Mouse (Mus musculus) heart, adult 11 months (tissue): ENCODE results near the gene Cel.

Experiments used
- DNase-seq: peaks from one replicate; pipeline ENCODE4 v3.0.0; 2022

The Cel gene

DNA sequence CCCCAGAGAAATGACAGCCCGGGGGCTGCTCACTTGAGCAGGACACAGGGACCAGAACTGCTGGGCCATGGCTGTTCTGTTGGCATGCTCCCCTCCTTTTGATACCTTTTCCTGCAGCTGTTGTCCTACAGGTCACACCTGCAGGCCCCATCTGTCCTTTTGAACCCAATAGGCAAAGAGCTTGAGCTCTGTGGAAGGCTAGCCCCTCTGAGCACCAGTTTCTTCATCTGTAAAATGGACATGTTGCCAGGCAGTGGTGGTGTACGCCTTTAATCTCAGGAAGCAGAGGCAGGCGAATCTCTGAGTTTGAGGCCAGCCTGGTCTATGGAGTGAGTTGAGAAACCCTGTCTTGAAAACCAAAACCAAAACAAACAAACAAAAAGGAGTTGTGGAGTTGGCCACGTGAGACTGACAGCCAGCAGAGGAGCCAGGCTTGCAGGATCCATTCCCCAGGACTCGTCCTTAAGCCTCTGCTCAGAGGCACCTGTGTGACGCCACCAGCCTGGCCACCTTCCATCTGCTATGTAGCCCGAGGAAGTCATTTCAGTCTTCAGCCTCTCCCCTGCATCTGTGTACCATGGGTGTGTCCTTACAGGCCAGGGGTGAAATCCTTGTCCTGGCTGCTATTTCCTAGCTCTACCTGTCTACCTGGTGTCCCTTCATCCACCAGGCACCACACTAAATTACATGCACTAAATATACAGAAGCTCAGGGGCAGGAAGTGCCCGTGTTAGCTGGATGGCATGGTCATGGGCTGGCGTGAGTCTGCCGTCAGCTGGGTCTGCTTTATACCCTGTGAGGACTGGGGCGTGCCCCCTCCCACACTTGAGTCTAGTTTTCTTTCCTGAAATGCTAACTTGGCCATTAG is 26.2 kb downstream of the Cel start:
- DNase-seq = peak; percentile 92

DNA sequence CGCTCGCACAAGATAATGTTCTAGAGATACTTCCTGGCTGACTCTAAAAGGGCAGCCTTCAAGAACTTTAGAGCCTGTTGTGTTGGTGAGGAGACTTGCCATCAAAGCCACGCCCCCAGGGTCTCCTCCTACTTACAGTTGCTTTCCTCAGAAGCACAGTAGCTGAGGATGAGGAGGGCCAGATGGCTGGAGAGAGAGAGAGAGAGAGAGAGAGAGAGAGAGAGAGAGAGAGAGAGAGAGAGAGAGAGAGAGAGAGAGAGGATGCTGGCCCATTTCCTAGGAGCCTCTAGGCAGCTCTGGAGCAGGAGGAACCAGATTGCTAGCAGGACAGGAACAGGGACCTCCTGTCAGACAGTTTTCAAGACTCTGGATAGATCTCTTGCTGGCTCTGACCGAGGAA is 27.0 kb downstream of the Cel start:
- DNase-seq = peak; percentile 95

DNA sequence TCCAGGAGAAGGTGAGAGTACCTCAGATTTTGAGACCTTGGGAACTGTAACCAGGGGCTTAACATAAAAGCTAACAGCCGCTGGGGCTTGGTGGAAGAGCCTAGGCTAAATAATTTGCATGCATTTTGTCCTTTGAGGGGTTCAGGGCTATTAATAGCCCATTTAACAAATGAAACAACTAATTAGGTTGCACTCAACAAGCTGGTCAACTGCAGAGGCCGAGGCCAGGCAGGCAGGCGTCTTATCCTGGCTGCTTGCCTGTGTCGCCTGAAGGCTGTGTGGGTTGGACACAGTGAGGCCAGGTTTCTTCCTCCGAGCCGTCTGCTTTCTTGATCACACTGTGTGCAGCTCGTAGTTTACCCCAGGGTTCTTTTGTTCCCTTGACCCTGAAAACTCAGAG is 27.6 kb downstream of the Cel start:
- DNase-seq = peak; percentile 93

DNA sequence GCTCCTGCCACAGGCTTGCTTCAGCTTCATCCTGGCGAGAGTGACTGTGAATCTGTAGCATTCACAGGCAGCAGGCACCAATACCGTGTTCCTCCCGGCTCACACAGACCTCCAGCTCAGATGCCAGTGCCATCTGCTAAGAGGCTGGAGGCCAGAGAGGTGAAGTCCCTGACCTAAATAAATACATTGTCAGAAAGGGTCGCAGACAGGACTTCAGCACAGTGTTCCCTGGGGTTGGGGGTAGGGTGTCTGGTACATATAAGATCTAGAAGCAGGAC is 28.0 kb downstream of the Cel start:
- peak; percentile 93 for DNase-seq

DNA sequence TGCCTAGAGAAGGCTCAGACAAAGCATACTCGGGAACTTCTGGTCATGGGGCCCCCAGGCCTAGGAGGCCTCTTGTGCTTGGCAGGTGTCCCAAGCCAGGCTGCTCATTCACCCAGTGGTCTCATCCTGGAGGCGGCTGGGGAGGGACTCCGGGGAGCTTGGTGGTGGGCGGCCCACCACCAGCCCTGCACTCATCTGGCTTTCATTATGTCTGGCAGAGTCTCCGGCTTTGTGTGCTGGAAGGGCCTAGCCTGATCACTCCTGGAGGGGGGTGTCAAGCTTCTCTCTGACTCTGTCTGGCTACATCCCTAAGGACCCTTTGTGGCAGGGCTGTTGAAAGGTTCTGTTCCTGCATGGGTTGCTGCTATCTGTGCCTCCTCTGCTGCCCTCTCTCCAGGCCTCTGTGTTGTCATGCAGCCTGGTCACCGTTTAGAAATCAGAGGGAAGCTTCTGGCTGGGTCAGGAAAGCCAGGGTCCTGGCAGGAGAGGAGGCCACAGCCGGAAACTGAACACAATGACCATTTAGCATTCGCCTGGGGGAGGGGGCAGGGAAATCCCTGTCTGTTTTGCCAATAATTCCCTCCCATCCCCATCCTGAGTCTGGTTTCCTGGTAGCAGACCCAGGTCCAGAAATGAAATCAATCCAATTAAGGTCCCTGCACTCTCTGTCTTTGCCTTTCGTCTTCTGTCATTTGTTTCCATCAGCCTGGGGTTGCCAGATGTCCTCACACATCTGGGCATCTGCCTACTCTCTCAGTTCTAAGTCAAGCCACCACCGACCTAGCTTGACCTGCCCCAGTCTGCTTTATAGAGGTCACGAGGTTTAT is 28.6 kb downstream of the Cel start:
- DNase-seq = peak; percentile 98

DNA sequence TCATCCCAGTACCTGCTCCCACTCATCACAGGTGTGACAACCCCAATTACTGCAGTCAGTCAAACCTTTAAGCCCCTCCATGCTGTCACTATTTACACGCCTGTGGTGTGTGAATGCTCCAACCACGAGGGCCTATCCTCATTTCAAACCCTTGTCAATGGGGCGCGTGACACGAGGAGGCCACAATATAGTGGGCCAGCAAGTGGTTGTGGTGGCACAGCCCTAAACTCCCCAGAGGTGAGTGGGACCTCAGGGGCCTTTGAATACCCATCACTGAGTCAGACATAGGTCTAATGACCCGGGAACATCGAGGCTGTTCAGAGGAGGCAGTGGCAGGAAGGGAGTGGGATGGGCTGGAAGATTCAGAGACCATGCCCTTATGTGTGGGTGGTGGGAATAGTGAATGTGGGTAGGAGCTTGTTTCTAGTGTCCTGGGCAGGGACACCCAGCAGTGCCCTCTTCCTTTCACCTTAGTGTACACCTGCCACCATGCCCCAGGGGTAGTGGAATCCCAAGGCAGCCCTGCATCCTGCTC is 29.2 kb downstream of the Cel start:
- peak; percentile 94 for DNase-seq

DNA sequence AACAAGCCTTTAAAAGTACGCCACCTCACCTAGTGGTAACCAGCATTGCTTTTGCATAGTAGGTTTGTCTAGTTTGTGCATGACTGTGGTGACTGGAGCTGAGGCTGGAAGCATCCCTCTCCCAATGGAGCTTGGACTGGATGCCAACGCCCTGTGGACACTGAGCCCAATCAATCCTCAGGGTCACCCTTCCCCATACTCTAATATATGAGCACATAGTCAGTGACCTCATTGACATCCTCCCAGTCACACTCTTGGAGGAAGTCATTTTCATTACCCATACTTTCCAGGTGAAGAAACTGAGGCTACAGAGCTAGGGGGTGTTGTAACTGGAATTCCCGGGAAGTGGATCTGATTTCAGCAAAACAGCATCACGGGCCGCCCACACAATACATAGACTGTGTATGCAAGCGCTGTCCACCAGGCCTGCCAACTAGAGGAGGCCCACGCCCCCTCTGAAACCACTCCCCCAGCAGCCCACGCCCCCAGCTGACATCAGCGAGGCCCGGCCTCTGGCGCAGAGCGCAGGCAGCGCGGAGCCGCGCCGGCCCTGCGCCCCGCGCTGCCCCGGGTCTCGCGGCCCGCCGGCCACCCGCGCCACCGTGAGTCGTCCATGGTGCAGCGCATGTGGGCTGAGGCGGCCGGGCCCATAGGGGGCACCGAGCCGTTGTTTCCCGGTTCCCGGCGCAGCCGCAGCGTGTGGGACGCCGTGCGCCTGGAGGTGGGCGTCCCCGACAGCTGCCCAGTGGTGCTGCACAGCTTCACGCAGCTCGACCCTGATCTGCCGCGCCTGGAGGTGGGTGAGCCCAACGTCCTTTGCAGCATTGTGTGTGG is 30.0 kb downstream of the Cel start:
- peak; percentile 99 for DNase-seq

DNA sequence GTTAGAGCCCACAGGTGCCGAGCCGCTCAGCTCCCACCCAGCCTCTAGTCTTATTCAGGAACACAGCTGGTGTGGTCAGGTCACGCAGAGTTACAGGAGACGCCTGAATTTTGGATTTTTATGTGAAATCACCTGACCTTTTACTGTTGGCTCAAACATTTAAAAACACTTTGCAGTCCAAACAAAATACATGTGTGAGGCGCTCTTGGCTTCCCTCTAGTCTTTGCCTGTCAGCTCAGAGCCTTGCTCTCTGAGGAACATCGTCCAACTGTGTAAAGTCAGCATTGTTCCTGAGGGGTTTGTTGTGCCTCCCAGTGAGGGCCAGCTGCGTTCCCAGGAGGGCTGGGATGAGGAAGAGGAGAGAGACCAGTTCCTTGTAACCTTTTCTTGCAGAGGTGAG is 32.9 kb downstream of the Cel start:
- DNase-seq = peak; percentile 95

DNA sequence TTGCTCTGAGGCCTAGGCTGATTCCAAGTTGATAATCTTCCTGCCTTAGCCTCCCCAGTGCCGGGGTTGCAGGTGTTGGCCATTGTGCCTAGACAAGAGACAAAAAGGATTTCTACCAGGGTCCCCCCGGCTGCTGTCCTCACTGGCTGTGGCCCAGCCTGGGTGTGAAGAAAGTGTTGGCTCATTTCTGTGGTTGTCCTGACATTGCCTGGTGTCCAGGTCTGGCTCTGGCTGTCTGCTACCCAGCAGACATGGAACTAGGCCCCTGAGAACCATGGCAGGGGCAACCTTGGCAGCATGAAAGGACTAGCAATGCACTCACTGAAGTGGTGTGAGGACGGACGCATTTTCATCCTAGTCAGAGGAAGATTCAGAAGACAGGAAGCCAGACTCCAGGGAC is 33.3 kb downstream of the Cel start:
- peak; percentile 92 for DNase-seq

DNA sequence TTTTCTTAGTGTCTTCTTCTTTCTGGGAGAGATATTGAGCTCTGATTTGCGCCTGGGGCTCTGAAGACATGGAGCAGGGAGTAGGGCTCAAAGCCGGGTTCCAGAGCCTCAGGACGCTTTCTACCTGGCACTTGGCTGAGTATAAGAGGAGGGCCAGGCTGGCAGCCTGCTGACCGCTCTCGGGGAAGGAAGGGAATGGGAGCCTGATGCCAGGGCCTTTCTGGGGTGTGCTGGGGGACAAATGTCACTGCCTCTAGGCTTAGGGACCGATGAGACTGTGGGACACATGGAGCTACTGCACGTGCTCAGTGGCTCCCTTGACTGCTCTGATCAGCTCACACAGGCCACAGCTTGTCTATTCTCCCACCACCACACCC is 34.9 kb downstream of the Cel start:
- DNase-seq = no peak

DNA sequence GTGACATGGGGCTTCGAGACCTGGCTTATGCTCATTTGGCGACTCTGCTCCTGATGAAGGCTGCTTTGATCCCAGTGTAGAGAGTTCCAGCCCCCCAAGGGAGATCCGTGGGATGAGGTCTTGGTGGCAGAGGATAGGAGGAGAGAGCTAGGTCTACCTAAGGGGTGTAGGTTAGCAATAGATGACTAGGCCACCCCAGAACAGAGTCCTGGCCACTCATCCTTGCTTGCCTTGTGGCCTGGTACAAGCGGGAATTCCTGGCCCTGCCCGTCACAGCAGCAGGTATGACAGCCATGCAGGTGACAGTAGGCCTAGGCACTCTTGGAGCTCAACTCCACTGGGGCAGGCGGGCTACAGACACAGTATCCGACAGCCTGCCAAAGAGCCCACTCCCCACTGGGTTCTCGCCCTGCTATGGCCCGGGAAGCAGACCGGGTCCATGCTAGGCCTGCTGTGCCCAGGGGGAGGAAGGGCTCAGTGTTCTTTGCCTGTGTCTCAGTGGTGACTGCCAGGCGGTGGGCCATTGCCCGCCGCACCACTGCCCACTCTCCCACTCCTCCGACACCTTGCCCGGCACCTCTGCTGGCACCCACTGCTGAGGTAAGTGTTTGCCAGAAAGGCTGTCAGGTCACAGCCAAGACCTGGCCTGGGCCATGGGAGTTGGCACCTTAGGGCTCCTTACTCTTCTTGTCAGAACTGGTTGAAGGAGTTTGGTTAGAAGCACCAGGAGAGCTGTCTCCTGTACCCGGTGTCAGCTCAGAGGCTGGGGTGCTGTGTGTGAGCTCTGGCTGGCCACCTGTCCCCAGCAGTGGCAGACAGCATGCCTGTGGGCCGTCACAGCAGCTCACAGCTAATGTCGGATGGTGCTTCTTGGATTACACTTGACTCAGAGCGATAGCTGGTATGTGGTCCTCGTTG is 35.5 kb downstream of the Cel start:
- no peak for DNase-seq

DNA sequence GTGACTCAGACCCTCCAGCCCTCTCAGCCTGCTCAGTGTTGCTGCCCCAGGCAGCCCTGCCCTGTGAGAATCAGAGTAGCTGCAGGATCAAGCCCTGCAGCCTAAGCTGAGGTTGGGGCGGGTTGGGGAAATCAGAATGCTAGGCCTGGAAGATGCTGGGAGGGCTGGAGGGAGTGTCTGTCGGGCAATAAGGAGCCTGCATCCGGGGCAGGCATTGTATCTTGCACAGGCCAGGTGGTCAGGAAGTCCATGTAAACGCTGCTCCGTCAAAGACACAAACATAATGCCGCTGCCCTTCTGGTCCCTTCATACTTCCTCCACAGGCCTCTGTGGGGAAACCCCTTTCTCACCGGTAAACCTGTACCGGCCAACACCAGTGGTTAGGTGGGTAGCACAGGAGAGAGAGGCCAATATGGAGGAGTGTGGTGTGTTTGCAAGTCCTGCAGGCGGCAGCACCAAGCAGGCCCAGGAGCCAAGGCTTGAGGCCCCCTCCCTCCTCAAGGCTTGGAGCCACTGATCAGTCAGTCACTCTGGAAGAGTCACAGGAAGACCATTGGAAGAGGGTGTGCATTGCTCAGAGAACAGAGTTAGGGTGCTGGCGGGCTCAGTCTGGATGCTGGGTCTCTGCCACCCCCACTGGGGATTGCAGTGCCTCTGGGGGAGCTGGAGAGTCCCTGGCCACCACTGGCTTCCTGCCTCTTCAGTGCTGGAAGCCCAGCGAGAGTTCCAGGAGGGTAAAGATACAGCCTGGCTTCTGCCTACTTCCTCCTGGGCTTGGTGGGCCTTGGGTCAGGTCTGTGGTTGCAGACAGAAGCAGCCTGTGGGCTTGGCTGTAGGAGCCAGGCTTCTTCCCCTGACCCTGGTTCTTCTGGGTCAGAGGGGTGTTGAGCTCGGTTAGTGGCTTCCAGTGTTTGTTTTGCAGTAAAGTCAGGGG is 37.0 kb downstream of the Cel start:
- peak; percentile 93 for DNase-seq

DNA sequence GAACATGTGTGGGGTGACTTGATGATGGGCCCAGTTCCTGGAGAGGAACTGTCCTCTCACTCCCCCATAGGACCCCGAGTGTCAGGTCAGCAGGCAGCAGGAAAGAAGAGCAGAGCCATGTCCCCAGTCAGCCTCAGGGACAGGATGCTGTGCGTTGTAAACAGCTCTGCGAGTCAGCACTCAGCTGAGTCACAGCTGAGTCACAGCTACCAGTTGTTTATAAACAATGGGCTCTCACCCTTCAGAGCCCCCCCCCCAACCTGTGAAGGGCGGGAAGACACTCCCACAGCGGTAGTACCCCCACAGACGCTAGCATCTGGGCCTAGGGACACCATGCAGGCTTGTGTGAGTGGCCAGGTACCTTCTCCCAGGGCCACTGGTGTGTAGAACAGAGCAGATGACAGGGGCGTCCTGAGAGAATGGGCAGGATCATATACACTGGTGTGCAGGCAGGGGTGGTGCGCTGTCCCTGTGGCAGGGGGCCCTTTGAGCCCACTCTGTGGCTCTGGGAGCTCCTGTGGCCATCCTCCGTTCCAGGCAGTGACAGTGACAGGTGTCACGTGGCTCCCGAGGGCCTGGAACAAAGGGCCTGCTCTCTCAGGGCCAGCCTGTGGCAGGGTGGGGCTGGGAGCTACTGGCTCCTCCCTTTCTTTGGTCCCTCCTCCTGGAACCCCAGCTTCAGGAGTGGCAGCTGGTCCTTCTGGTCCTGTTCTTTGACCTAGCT is 37.8 kb downstream of the Cel start:
- peak; percentile 99 for DNase-seq

DNA sequence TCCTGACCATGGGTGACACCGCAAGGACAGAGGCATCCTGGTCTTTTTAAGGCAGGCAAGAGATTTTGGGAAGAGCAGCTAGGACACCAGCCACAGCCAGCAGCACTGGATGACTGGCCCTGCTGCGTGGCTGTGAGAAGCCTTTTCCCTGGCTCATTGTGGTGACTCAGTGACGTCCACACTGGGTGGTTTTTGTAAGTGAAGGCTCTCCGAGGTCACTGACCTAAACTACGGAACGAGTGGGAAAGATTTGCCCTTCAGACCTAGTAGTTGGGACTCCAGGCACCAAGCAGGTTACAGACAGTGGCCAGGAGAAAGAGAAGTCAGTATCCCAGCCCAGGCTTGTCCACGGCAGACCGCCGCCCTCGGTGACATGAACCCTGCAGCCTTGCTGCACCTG is 38.8 kb downstream of the Cel start:
- DNase-seq = no peak

DNA sequence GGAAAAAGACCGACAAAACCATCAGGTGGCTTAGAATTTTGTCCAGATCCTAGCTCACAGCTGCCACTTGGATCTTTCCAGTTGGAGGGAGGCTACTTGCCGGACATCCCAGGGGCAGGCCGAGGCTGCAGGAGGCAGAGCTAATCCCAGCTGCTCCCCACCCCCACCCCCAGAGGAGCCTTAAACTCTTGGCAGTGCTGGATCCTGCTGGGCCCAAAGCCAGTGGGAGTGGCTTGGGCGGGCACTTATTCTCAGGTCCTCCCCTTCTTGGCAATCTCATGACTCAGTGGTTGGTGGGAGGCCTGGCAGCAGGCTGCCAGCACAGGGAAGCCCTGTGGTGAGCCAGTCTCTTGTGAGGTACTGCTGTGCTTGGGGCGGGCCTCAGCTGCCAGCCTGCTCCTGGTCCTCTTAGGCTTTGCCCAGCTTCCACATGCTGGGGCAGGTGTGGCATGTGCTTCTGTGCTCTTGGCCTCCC is 39.5 kb downstream of the Cel start:
- peak; percentile 99 for DNase-seq

DNA sequence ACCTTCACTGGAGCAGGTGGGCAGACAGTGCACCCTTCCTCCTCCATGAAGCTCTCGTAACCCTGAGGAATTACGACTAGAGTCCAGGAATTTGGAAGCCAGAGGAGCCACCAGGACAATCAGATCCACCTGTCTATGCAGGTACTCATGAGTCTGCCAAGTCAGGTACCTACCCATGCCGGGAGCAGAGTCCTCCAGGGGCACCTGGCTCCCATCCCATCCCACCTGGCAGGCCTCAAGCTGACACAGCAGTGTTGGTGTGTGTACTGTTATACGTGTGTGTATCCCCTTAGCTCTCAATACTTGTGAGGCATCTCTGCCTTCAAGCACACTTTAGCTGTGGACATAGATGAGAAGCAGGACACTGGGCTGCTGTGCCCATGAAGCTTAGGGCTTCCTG is 41.0 kb downstream of the Cel start:
- peak; percentile 94 for DNase-seq

DNA sequence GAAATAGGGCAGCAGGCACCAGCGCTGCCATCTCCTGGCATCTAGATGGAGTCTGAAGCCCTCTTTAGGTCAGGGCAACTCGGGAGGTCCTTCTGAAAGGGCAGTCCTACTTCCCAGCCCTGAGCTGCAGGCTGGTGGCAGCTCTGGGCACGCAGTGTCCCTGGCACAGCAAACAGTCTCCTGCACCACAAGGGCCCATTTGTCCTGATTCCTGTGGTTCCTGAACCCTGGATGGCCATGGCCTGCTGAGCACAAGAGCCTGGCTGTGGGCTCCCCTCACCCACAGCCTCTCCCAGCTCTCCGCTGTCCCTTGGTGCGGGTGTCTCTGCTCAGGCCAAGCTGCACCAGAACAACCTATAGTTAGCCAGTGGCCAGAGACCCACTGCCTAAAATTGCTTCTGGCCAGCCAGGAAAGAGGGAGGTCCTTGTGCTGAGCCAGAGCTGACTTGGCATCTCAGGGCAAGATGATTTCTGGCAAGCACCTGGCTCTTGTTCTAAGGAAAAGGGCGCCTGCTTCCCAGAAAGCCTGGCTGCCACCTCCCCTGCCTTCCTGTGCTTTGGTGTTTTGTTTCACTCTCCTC is 41.5 kb downstream of the Cel start:
- DNase-seq = peak; percentile 94

DNA sequence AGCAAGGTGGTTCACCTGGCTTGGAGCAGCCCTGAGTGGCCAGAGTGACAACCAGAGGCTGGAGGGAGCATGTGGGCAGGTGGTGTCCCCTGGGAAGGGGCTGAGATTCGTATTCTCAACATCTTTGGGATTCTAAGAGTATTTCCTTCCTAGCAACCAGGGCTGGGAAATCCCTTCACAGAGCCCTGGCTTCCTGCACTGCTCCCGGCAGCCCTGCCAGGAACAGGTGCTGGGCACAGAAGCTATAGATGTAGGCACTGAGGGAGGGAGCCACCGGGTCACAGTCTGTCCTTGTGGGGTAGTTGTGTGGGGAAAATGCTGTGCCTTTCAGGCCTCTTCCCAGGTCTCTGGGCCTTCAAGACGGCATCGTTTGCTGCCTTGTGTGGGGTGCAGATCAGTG is 42.6 kb downstream of the Cel start:
- peak; percentile 88 for DNase-seq

DNA sequence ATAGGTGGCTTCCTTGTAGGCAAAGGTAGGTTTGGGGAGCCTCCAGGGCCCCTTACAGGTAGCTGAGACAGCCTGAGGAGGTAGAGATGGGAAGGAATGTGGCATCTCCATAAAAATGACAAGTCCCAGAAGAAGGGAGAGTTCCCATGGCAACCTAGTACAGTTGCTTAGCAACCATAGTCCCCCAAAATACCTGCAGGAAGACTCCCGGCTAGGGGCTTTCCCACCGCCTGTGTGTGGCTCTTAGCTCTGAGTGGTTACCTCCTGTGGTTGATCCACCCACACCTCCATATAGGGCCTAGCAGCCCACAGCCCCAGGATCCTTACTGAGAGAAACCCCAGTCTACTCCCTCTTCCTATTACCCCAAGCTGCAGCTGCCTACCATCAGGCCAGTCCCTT is 45.0 kb downstream of the Cel start:
- peak; percentile 88 for DNase-seq
